In the genomic region with DNA sequence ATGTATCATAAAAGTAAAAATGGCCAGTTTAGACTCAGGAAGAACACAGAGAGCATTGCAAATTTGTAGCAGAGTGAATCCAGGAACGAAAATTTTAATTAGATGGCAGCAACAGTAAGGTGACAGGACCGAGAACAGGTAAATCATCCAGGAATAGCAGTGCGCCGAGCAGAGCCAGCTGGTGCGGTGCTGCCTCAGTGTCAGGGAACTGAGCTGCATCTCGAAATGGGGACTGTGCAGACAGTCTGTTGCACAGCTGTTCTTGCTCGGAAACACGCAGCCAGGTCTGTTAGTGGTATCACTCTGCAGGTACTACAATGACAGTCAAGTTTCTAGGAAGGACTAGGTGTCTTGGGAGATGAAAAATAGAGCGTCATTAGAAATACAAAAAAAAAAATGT, we compare ENCODE assay signal across 20 mouse cellular contexts.
DNase-seq lines count a peak whose midpoint lies in the region; ATAC-seq and TF ChIP-seq lines count a peak whose summit lies in the region.
"Had no signal": no experiment of that assay in that cellular context is flagged by ENCODE, and none has a peak within 500 bp of the region (broad histone marks: within the 10 kb centered on the region; RNA-seq: fewer than 3 reads in every experiment).

No protein-coding gene starts in this region.

- intact Hi-C loops in left cerebral cortex, adult 2 months (cut with DNase I) = no loop called here

- DNase-seq in forebrain, embryonic 10.5 days (ENCODE audit: extremely low spot score, low spot score) = no peak
- peak; percentile 15 to 19 for DNase-seq in left cerebral cortex, adult 2 months (ENCODE audit: extremely low spot score in 1 of 2, low spot score in 2 of 2)
- DNase-seq in left cerebral cortex, adult 18-20 months (ENCODE audit: low spot score in 2 of 2) = no peak
- peak; percentile 29 for DNase-seq in layer of hippocampus, adult 9-11 months
- peak; percentile 51 to 58 for DNase-seq in right cerebral cortex, postnatal 10 days (ENCODE audit: low spot score in 2 of 2)
- DNase-seq in cerebellum, adult 2 months = no peak
- no peak for DNase-seq in midbrain, embryonic 11.5 days (ENCODE audit: low spot score, missing footprints)
- DNase-seq: adrenal gland, adult 2 months; cerebellum, adult 9-11 months; kidney, adult 8-10 months; lung, embryonic 14.5 days; thymus, adult 2 months had no signal

- no peak for TF ChIP-seq POLR2A in cerebellum, adult 2 months (IDR thresholded peaks at IDR 0.05; ENCODE audit: borderline replicate concordance, insufficient read depth, low read length)

- H3K4me2 ChIP-seq in forebrain, embryonic 16.5 days (ENCODE audit: low read length) = no peak overlapping the region
- H3K4me2 ChIP-seq in midbrain, embryonic 11.5 days = no peak overlapping the region
- H3K4me2 ChIP-seq: embryonic facial prominence, embryonic 13.5 days; heart, embryonic 12.5 days; liver, embryonic 12.5 days; lung, embryonic 14.5 days; neural tube, embryonic 12.5 days; stomach, embryonic 15.5 days had no signal

- peak; percentile 50; the same call in 1 of the 2 replicates for ATAC-seq in forebrain, embryonic 16.5 days
- ATAC-seq in midbrain, embryonic 11.5 days (ENCODE audit: low FRiP score) = no peak
- ATAC-seq: inflammation-experienced regulatory T-cells, adult 6 months; liver, embryonic 12.5 days had no signal

- WGBS in forebrain, embryonic 16.5 days = 64% methylated on average over 9 of the region's 9 CpGs
- 88% methylated on average over 9 of the region's 9 CpGs for WGBS in forebrain, embryonic 10.5 days
- 73% methylated on average over 9 of the region's 9 CpGs for WGBS in cerebellum, adult 2 months
- WGBS in midbrain, embryonic 11.5 days = 84% methylated on average over 9 of the region's 9 CpGs

- H3K27me3 ChIP-seq in forebrain, embryonic 16.5 days (replicated peaks; ENCODE audit: control insufficient read depth, insufficient read depth, low read length) = no peaks in the 10 kb centered on the region
- no peaks in the 10 kb centered on the region for H3K27me3 ChIP-seq in forebrain, embryonic 10.5 days (ENCODE audit: poor library complexity, severe bottlenecking)
- H3K27me3 ChIP-seq in cerebellum, adult 2 months (ENCODE audit: control insufficient read depth, insufficient read depth, low read length) = no peaks in the 10 kb centered on the region
- H3K27me3 ChIP-seq in midbrain, embryonic 11.5 days (ENCODE audit: control insufficient read depth, insufficient read depth, low read length) = no peaks in the 10 kb centered on the region
- H3K27me3 ChIP-seq: CH12.LX; embryonic facial prominence, embryonic 13.5 days; heart, embryonic 12.5 days; liver, embryonic 12.5 days; neural tube, embryonic 12.5 days; stomach, embryonic 15.5 days had no signal

- no peak overlapping the region for H3K27ac ChIP-seq in forebrain, embryonic 16.5 days (ENCODE audit: low read length)
- no peak overlapping the region for H3K27ac ChIP-seq in forebrain, embryonic 10.5 days
- no peak overlapping the region for H3K27ac ChIP-seq in left cerebral cortex, adult 2 months
- no peak overlapping the region for H3K27ac ChIP-seq in cerebellum, adult 2 months (ENCODE audit: insufficient read depth, low read length)
- H3K27ac ChIP-seq in midbrain, embryonic 11.5 days (ENCODE audit: low read depth, low read length) = no peak overlapping the region
- H3K27ac ChIP-seq: embryonic facial prominence, embryonic 13.5 days; liver, embryonic 12.5 days; neural tube, embryonic 12.5 days; stomach, embryonic 15.5 days had no signal

- H3K9me3 ChIP-seq in forebrain, embryonic 16.5 days (ENCODE audit: control insufficient read depth, low read length) = no peaks in the 10 kb centered on the region
- H3K9me3 ChIP-seq in forebrain, embryonic 10.5 days = no peaks in the 10 kb centered on the region
- H3K9me3 ChIP-seq in midbrain, embryonic 11.5 days (ENCODE audit: control insufficient read depth, low read length) = no peaks in the 10 kb centered on the region
- H3K9me3 ChIP-seq: embryonic facial prominence, embryonic 13.5 days; heart, embryonic 12.5 days; liver, embryonic 12.5 days; neural tube, embryonic 12.5 days; stomach, embryonic 15.5 days had no signal

- H3K9ac ChIP-seq in forebrain, embryonic 16.5 days (replicated peaks; ENCODE audit: low read depth, low read length) = no peak overlapping the region
- H3K9ac ChIP-seq in midbrain, embryonic 11.5 days (ENCODE audit: low read length) = no peak overlapping the region
- H3K9ac ChIP-seq: embryonic facial prominence, embryonic 13.5 days; heart, embryonic 12.5 days; liver, embryonic 12.5 days; lung, embryonic 14.5 days; neural tube, embryonic 12.5 days; stomach, embryonic 15.5 days had no signal

- no peaks in the 10 kb centered on the region for H3K36me3 ChIP-seq in forebrain, embryonic 16.5 days (ENCODE audit: control insufficient read depth, insufficient read depth)
- no peaks in the 10 kb centered on the region for H3K36me3 ChIP-seq in forebrain, embryonic 10.5 days (replicated peaks)
- H3K36me3 ChIP-seq in midbrain, embryonic 11.5 days (ENCODE audit: control insufficient read depth, insufficient read depth, low read length) = no peaks in the 10 kb centered on the region
- H3K36me3 ChIP-seq: embryonic facial prominence, embryonic 13.5 days; heart, embryonic 12.5 days; liver, embryonic 12.5 days; neural tube, embryonic 12.5 days; stomach, embryonic 15.5 days had no signal

- TF ChIP-seq CTCF in left cerebral cortex, adult 2 months (IDR thresholded peaks at IDR 0.05) = no peak
- TF ChIP-seq CTCF in cerebellum, adult 2 months (IDR thresholded peaks at IDR 0.05; ENCODE audit: borderline replicate concordance, insufficient read depth, low read depth, low read length) = no peak

- H3K4me1 ChIP-seq in forebrain, embryonic 16.5 days (replicated peaks; ENCODE audit: control insufficient read depth, insufficient read depth, low read length) = peaks cover 3% of the 10 kb centered on the region
- H3K4me1 ChIP-seq in forebrain, embryonic 10.5 days = no peaks in the 10 kb centered on the region
- H3K4me1 ChIP-seq in cerebellum, adult 2 months (ENCODE audit: control insufficient read depth, insufficient read depth, low read length) = no peaks in the 10 kb centered on the region
- no peaks in the 10 kb centered on the region for H3K4me1 ChIP-seq in midbrain, embryonic 11.5 days (ENCODE audit: control insufficient read depth, insufficient read depth, low read length)
- H3K4me1 ChIP-seq: embryonic facial prominence, embryonic 13.5 days; heart, embryonic 12.5 days; liver, embryonic 12.5 days; neural tube, embryonic 12.5 days; stomach, embryonic 15.5 days had no signal

- no peak overlapping the region for H3K4me3 ChIP-seq in forebrain, embryonic 16.5 days (replicated peaks; ENCODE audit: low read length)
- no peak overlapping the region for H3K4me3 ChIP-seq in forebrain, embryonic 10.5 days
- no peak overlapping the region for H3K4me3 ChIP-seq in left cerebral cortex, adult 2 months
- H3K4me3 ChIP-seq in cerebellum, adult 2 months (replicated peaks; ENCODE audit: insufficient read depth, low read depth, low read length) = no peak overlapping the region
- no peak overlapping the region for H3K4me3 ChIP-seq in midbrain, embryonic 11.5 days (ENCODE audit: low read depth, low read length)
- H3K4me3 ChIP-seq: embryonic facial prominence, embryonic 13.5 days; heart, embryonic 12.5 days; liver, embryonic 12.5 days; neural tube, embryonic 12.5 days; stomach, embryonic 15.5 days had no signal

Comparison
In these comparisons a context has a peak if more than half of its experiments do, and no peak if none do; other contexts are left out.
1. DNase-seq: peak in left cerebral cortex, adult 2 months (2 of 2), layer of hippocampus, adult 9-11 months (single experiment) and right cerebral cortex, postnatal 10 days (2 of 2); none in forebrain, embryonic 10.5 days (single experiment), left cerebral cortex, adult 18-20 months (0 of 2), cerebellum, adult 2 months (0 of 2) and midbrain, embryonic 11.5 days (single experiment).